Comparison of ENCODE assay signal across 28 mouse cellular contexts in the genomic region with DNA sequence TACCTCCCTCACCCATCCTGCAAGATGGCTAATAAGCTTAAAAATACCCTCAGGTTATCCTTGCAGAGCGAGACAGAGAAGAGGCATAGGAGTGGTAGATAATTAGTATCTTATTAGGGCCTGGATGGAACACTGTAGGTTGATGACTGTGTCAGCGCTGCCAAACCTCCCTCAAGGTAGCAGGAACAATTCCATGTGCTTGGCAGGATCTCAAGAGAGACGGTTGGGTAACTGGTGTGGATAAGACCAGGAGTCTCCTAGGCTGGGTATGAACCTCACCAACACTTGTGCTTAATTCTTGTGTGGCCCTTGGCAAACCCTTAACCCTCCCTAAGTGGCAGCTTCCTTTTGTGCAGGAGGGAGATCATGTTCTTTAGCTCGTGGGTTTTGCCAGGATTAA. TPM values are rescaled to one million over a fixed set of nuclear protein-coding genes. Genes with fewer than 3 reads are reported as not detected.
"Had no signal": no experiment of that assay in that cellular context is flagged by ENCODE, and none has a peak within 500 bp of the region (broad histone marks: within the 10 kb centered on the region; RNA-seq: fewer than 3 reads in every experiment).

No protein-coding gene starts in this region.

- DNase-seq: gastrocnemius, postnatal 14 days; gastrocnemius, postnatal 36 days; heart, adult 18-20 months; heart, postnatal 10 days; heart, postnatal 4 days; kidney, adult 18-20 months; kidney, adult 8-10 months; kidney, postnatal 10 days; kidney, postnatal 25 days; kidney, postnatal 4 days; liver; liver, embryonic 13.5 days; liver, postnatal 0 days had no signal

- H3K27me3 ChIP-seq: heart, embryonic 12.5 days; hindbrain, embryonic 12.5 days; intestine, embryonic 15.5 days; liver, embryonic 13.5 days; liver, embryonic 15.5 days had no signal

- H3K27ac ChIP-seq: heart, embryonic 10.5 days; hindbrain, embryonic 10.5 days; hindbrain, embryonic 12.5 days; hindbrain, embryonic 14.5 days; intestine, embryonic 15.5 days; layer of hippocampus, adult 2 months; left cerebral cortex, adult 2 months; limb, embryonic 10.5 days; limb, embryonic 12.5 days; liver, embryonic 13.5 days; liver, embryonic 15.5 days had no signal

- H3K4me2 ChIP-seq: heart, embryonic 12.5 days; hindbrain, embryonic 12.5 days; hindbrain, embryonic 14.5 days; intestine, embryonic 15.5 days; limb, embryonic 12.5 days; liver, embryonic 11.5 days; liver, embryonic 13.5 days; liver, embryonic 15.5 days had no signal

- H3K9ac ChIP-seq: heart, embryonic 12.5 days; hindbrain, embryonic 12.5 days; hindbrain, embryonic 14.5 days; intestine, embryonic 15.5 days; limb, embryonic 12.5 days; liver, embryonic 13.5 days; liver, embryonic 15.5 days; liver, postnatal 0 days had no signal

- H3K4me3 ChIP-seq: heart, embryonic 10.5 days; heart, embryonic 12.5 days; hindbrain, embryonic 10.5 days; hindbrain, embryonic 12.5 days; intestine, embryonic 15.5 days; layer of hippocampus, adult 2 months; left cerebral cortex, adult 2 months; limb, embryonic 10.5 days; limb, embryonic 12.5 days; liver, embryonic 13.5 days; liver, embryonic 15.5 days had no signal

- H3K4me1 ChIP-seq: heart, embryonic 10.5 days; heart, embryonic 12.5 days; intestine, embryonic 15.5 days; liver, embryonic 13.5 days; liver, embryonic 15.5 days had no signal

- ATAC-seq: hindbrain, embryonic 16.5 days; inflammation-experienced regulatory T-cells, adult 6 months; intestine, embryonic 15.5 days; intestine, postnatal 0 days; liver, postnatal 0 days had no signal

- H3K36me3 ChIP-seq: heart, embryonic 10.5 days; heart, embryonic 12.5 days; hindbrain, embryonic 10.5 days; hindbrain, embryonic 12.5 days; intestine, embryonic 15.5 days; limb, embryonic 10.5 days; limb, embryonic 12.5 days; liver, embryonic 13.5 days; liver, embryonic 15.5 days had no signal

- H3K9me3 ChIP-seq: heart, embryonic 10.5 days; heart, embryonic 12.5 days; hindbrain, embryonic 10.5 days; hindbrain, embryonic 12.5 days; intestine, embryonic 15.5 days; limb, embryonic 10.5 days; limb, embryonic 12.5 days; liver, embryonic 13.5 days; liver, embryonic 15.5 days had no signal

RNA-seq across cellular contexts. Expression of a gene that starts 9.0 kb away (rescaled TPM):
- polyA plus RNA-seq: inflammation-experienced regulatory T-cells, adult 6 months; liver, postnatal 0 days had no signal
